Mouse (Mus musculus) macrophage (primary cell): ENCODE measurements around the gene Megf9. TPM values are rescaled to one million over a fixed set of nuclear protein-coding genes. Genes with fewer than 3 reads are reported as not detected.

ENCODE experiments used
- H3K27ac ChIP-seq: fragments of 350-480 bp; formaldehyde crosslinking; 2 replicates; pipeline ENCODE4 v1.9.0; 2021
- H3K36me3 ChIP-seq: fragments of 350-480 bp; formaldehyde crosslinking; 2 replicates; pipeline ENCODE4 v1.9.0; 2021; ENCODE audit errors: inconsistent target
- H3K4me3 ChIP-seq: fragments of 350-480 bp; formaldehyde crosslinking; 2 replicates; pipeline ENCODE4 v1.9.0; 2021; ENCODE audit errors: inconsistent target
- H3K79me2 ChIP-seq: fragments of 350-480 bp; formaldehyde crosslinking; 2 replicates; pipeline ENCODE4 v1.9.0; 2021; ENCODE audit errors: inconsistent target
- WGBS: methylation state at CpG from one replicate; pipeline ENCODE4 v1.1.7; 2026; ENCODE audit warnings: inconsistent platforms; ENCODE audit not compliant: missing documents; 5-methylcytosine and 5-hydroxymethylcytosine counted together
- polyA plus RNA-seq: library from polyadenylated mRNA; stranded (reverse); fragments of 250-400 nt; gene quantifications from 3 replicates; pipeline ENCODE4 v1.2.4, GENCODE M21; 2018; ENCODE audit warnings: inconsistent platforms

The Megf9 gene
- polyA plus RNA-seq, 1 experiment from 2014 or later, result 39.9 TPM

DNA sequence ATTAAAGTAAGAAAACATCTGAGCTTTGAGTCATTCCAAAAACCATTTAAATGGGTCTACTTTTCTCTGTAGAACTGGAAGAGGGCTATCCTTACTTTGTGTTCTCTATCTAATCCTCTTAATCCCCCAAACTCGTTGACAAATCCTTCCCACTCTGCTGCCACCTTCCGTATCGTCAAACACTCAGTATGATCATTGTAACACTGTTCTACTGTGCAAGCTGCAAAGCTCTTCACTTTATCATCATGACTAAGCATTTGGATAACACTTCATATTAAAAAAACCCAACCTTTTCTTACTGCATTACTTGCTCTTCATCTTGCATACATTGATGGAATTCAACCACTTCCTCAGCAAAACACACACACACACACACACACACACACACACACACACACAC, 28.8 kb downstream of the Megf9 start:
- Histone ChIP-seq H3K79me2 (no peaks in the 10 kb centered on the region), H3K36me3 (no peaks in the 10 kb centered on the region), H3K27ac (no peak overlapping the region), H3K4me3 (no peak overlapping the region)
- WGBS, result 76% methylated on average over 3 of the region's 3 CpGs

DNA sequence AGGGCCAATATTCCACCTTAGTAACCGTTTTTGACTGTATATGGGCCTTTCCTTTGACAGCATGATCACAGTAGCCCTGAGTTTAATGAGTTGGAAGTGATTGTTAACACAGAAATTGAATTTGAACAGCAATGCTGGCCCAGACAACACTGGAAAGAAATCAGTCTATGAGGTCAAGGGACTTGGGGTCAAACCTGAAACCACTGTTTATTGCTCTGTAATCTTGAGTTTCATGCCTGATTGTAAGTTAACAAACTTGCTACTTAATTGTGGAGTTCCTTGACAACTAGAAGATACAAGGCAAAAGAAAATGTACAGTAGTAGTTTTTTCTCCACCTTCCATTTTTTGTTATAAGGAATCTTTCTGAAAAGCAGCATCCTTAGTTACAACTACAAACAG, 31.0 kb downstream of the Megf9 start:
- Histone ChIP-seq H3K36me3 (no peaks in the 10 kb centered on the region), H3K79me2 (no peaks in the 10 kb centered on the region), H3K27ac (no peak overlapping the region), H3K4me3 (no peak overlapping the region)
- WGBS, result 82% methylated on average over 1 of the region's 1 CpGs

DNA sequence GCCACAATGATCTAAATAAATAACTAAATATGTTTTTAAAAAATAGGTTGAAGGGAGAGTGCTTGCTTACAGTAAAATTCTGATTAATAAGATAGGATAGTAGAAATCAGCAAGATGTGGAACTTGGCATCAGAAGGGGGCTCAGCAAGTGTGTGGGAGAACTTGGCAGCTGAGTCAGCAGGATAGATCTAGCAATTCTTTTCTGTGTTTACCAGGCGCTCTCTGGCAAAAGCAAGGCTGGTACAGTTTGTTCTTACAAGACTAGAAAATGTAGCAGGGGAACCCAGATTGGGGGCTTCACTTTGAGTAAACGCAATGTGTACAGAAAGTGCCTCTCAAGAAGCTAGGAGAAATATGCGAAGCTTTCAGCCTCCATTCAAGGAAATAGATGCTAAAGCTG, 35.5 kb downstream of the Megf9 start:
- H3K27ac ChIP-seq, result no peak overlapping the region
- no peaks in the 10 kb centered on the region for H3K36me3 ChIP-seq
- H3K79me2 ChIP-seq, result no peaks in the 10 kb centered on the region
- H3K4me3 ChIP-seq, result no peak overlapping the region
- 98% methylated on average over 3 of the region's 3 CpGs for WGBS

GRCm38 (mm10) chr4:70496978-70497377, 37.8 kb downstream of the Megf9 start:
- 100% methylated on average over 1 of the region's 1 CpGs for WGBS
- no peak overlapping the region for H3K27ac ChIP-seq
- no peaks in the 10 kb centered on the region for H3K36me3 ChIP-seq
- no peaks in the 10 kb centered on the region for H3K79me2 ChIP-seq
- H3K4me3 ChIP-seq, result no peak overlapping the region

DNA sequence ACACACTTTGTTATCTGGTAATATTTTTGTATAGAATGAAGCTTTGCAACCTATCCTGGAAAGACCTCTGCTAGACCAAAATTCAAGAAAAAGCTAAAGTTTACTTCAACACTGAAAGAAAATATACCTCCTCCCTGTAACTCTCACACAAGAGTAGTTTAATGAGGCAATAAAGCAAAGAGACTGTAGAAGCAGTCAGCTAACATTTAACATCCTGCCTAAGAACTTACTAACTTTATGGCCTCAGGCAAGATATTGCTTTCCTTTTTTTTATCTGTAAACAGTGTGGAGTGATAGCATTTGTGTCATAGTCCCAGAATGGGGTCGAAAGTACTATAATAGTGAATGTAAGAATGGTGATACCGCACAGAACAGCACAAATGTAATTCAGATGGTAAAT, 45.0 kb downstream of the Megf9 start:
- H3K27ac ChIP-seq, result no peak overlapping the region
- WGBS, result 100% methylated on average over 2 of the region's 2 CpGs
- H3K4me3 ChIP-seq, result no peak overlapping the region
- no peaks in the 10 kb centered on the region for H3K79me2 ChIP-seq
- H3K36me3 ChIP-seq, result no peaks in the 10 kb centered on the region

DNA sequence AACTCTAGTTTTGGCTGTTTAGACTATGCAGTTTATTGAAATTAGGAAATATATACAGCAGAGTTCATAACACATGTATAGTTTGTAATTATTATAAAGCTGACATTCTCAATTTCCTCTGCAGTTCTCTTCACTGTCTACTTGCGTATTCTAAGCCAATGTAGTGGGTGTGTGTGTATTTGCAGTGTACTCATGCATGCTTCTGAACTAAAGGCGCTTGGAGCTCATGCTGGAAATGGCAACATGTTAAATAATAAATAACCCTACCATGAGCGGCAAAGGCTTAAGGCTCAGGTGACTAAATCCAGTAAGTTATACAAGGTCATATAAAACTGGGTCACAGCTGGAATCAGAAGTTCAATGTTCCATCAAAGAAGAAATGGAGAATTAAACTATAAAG, 46.4 kb downstream of the Megf9 start:
- H3K27ac ChIP-seq, result no peak overlapping the region
- no peak overlapping the region for H3K4me3 ChIP-seq
- no peaks in the 10 kb centered on the region for H3K79me2 ChIP-seq
- no peaks in the 10 kb centered on the region for H3K36me3 ChIP-seq
- WGBS, result 97% methylated on average over 3 of the region's 3 CpGs

GRCm38 (mm10) chr4:70484134-70484533, 50.7 kb downstream of the Megf9 start:
- 88% methylated on average over 2 of the region's 2 CpGs for WGBS
- H3K27ac ChIP-seq, result no peak overlapping the region
- no peaks in the 10 kb centered on the region for H3K79me2 ChIP-seq
- H3K4me3 ChIP-seq, result no peak overlapping the region
- H3K36me3 ChIP-seq, result no peaks in the 10 kb centered on the region

GRCm38 (mm10) chr4:70481931-70482330, 52.9 kb downstream of the Megf9 start:
- Histone ChIP-seq H3K79me2 (no peaks in the 10 kb centered on the region), H3K36me3 (no peaks in the 10 kb centered on the region), H3K27ac (no peak overlapping the region), H3K4me3 (no peak overlapping the region)
- 94% methylated on average over 4 of the region's 4 CpGs for WGBS

- 96% methylated on average over 2 of the region's 2 CpGs for WGBS
- H3K4me3 ChIP-seq, result no peak overlapping the region
Observed at GRCm38 (mm10) chr4:70471398-70471797, 63.4 kb downstream of the Megf9 start.

DNA sequence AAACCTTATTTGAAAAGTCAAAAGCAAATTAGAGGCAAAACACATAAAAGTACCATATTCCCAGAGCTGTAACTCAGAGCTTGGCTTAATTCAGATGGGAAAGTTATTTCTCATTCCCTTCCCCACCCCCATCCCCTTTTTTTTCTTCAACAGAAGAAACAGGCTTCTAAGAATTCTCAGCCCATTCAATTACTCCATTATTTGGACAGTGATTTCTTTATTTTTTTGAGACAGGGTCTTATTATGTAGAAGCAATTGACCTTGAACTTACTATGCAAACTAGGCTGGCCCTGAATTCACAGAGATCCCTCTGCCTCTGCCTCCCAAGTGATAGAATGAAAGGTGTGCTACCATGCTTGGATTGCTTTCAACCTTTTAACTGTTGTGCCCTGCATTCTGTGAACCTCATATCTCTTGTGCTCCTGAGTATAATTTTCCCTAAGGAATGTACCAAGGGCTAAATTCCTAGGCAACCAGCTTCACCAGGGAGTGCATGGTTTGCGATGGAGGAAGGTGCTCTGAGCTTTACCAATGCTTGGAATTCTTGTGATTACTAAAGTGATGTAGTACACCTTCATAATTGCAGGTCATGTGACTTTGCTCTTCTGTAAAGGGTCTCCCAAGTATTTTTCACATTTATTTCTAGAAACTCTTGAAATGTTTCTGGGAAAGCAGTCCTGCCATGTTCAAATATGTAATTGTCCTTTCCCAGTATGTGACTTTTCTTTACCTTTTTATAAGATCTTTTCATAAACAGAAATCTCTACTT, 68.7 kb downstream of the Megf9 start:
- no peak overlapping the region for H3K4me3 ChIP-seq
- no peaks in the 10 kb centered on the region for H3K36me3 ChIP-seq
- WGBS, result 100% methylated on average over 1 of the region's 1 CpGs
- H3K27ac ChIP-seq, result no peak overlapping the region
- H3K79me2 ChIP-seq, result no peaks in the 10 kb centered on the region

More at GRCm38 (mm10) chr4:70471398-70471797, 63.4 kb downstream of the Megf9 start:
- Histone ChIP-seq H3K79me2 (no peaks in the 10 kb centered on the region), H3K27ac (no peak overlapping the region), H3K36me3 (no peaks in the 10 kb centered on the region)

- no peaks in the 10 kb centered on the region for H3K36me3 ChIP-seq
- 95% methylated on average over 2 of the region's 2 CpGs for WGBS
- no peak overlapping the region for H3K4me3 ChIP-seq
- H3K79me2 ChIP-seq, result no peaks in the 10 kb centered on the region
- no peak overlapping the region for H3K27ac ChIP-seq
Observed at GRCm38 (mm10) chr4:70463302-70463701, 71.5 kb downstream of the Megf9 start.

DNA sequence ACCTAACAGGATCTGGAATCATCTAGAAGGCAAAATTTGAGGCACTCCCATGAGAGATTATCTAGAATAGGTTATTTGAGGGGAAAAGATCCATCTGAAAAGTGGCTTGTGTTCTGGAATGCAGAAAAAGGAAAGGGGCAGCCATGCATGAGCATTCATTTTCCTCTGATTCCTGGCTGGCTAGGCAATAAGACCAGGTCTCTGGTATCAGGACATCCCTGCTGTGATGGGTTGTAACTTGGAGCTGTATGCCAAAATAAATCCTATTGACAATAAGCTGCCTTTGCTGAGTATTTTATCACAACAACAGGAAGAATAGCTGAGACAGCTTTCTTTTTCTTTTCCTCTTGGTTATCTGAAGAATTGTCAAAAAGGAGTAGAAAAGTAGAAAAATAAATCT, 73.4 kb downstream of the Megf9 start:
- no peak overlapping the region for H3K27ac ChIP-seq
- no peaks in the 10 kb centered on the region for H3K36me3 ChIP-seq
- no peaks in the 10 kb centered on the region for H3K79me2 ChIP-seq
- H3K4me3 ChIP-seq, result no peak overlapping the region

DNA sequence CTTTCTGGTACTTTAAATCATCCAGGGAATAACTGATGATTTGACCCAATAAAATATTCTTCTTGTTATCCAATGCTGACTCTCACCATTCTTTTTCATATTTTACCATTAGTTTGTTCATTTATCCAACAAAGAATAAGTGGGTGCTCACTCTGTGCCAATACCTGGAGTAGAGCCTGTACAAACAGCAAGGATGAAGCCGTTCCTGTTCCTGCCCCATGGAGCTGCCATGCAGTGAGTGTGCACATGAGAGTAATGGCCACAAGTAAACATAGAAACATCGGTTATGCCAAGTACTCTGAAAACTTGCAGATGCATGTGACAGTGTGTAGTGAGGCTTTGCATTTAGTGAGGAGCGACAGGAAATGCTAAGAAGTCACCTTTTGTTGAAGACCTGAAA, 82.6 kb downstream of the Megf9 start:
- no peaks in the 10 kb centered on the region for H3K79me2 ChIP-seq
- no peaks in the 10 kb centered on the region for H3K36me3 ChIP-seq
- H3K4me3 ChIP-seq, result no peak overlapping the region
- 86% methylated on average over 3 of the region's 3 CpGs for WGBS
- no peak overlapping the region for H3K27ac ChIP-seq

GRCm38 (mm10) chr4:70451750-70452149, 83.0 kb downstream of the Megf9 start:
- 0% methylated on average over 2 of the region's 2 CpGs for WGBS
- Histone ChIP-seq H3K27ac (no peak overlapping the region), H3K4me3 (no peak overlapping the region), H3K36me3 (no peaks in the 10 kb centered on the region), H3K79me2 (no peaks in the 10 kb centered on the region)

- WGBS, result 100% methylated on average over 1 of the region's 1 CpGs
Observed at GRCm38 (mm10) chr4:70449668-70450067, 85.1 kb downstream of the Megf9 start.

GRCm38 (mm10) chr4:70446774-70447173, 88.0 kb downstream of the Megf9 start:
- 85% methylated on average over 3 of the region's 3 CpGs for WGBS
- no peak overlapping the region for H3K27ac ChIP-seq
- no peaks in the 10 kb centered on the region for H3K79me2 ChIP-seq
- no peaks in the 10 kb centered on the region for H3K36me3 ChIP-seq
- H3K4me3 ChIP-seq, result no peak overlapping the region

More at GRCm38 (mm10) chr4:70449668-70450067, 85.1 kb downstream of the Megf9 start:
- no peaks in the 10 kb centered on the region for H3K36me3 ChIP-seq
- H3K79me2 ChIP-seq, result no peaks in the 10 kb centered on the region
- no peak overlapping the region for H3K4me3 ChIP-seq
- no peak overlapping the region for H3K27ac ChIP-seq
